Mouse (Mus musculus) heart, postnatal 0 days (tissue): ENCODE data around the gene Maml3.

Experiments
- CTCF ChIP-seq: IDR thresholded peaks from 2 replicates; pipeline ENCODE4 v1.5.1; 2016; ENCODE audit warnings: antibody characterized with exemption, control low read depth, low read depth
- EP300 ChIP-seq: IDR thresholded peaks from 2 replicates; pipeline ENCODE4 v1.6.1; 2016; ENCODE audit warnings: antibody characterized with exemption, low read depth

- TF ChIP-seq CTCF (no peak), EP300 (no peak)
Measured at GRCm38 (mm10) chr3:51659415-51659814, 445.5 kb downstream of the Maml3 start.
